Mouse (Mus musculus) kidney, adult 2 months (tissue): ENCODE measurements around the gene Cyp1b1.

Experiments used
- CTCF ChIP-seq: fragments of 200-500 bp; conservative IDR thresholded peaks from 2 replicates; pipeline ENCODE4 v1.5.1; 2011; ENCODE audit warnings: low read depth, mild to moderate bottlenecking, control low read depth, low read length, moderate library complexity, mixed read lengths; ENCODE audit not compliant: insufficient read depth, insufficient read length
- POLR2A ChIP-seq: fragments of 200-500 bp; IDR thresholded peaks from one replicate; pipeline ENCODE4 v1.6.1; 2011; ENCODE audit warnings: low read depth, low read length, control low read depth

GRCm38 (mm10) chr17:79664106-79664417 lies 50.8 kb downstream of the Cyp1b1 start:
- no peak for TF ChIP-seq CTCF
- no peak for TF ChIP-seq POLR2A
